ENCODE assay signal across 10 mouse cellular contexts in genomic region chr2:128179126-128179807, GRCm38 (mm10). TPM values are rescaled to one million over a fixed set of nuclear protein-coding genes. Genes with fewer than 3 reads are reported as not detected.
DNase-seq lines count a peak whose midpoint lies in the region; ATAC-seq lines count a peak whose summit lies in the region.
"Had no signal": no experiment of that assay in that cellular context is flagged by ENCODE, and none has a peak within 500 bp of the region (broad histone marks: within the 10 kb centered on the region; RNA-seq: fewer than 3 reads in every experiment).

No protein-coding gene starts in this region.

- ATAC-seq in hindbrain, embryonic 16.5 days = no peak
- ATAC-seq in lung, embryonic 15.5 days (ENCODE audit: borderline replicate concordance, extremely low read depth, low FRiP score, low TSS enrichment) = no peak
- ATAC-seq in forebrain, embryonic 14.5 days = no peak

- no peak overlapping the region for H3K4me2 ChIP-seq in hindbrain, embryonic 16.5 days (ENCODE audit: low read length)
- H3K4me2 ChIP-seq in lung, embryonic 15.5 days = no peak overlapping the region
- H3K4me2 ChIP-seq in forebrain, embryonic 14.5 days (ENCODE audit: low read length) = no peak overlapping the region
- H3K4me2 ChIP-seq: neural tube, embryonic 13.5 days had no signal

- WGBS in hindbrain, embryonic 10.5 days = 73% methylated on average over 18 of the region's 18 CpGs
- WGBS in hindbrain, embryonic 16.5 days = 66% methylated on average over 18 of the region's 18 CpGs
- WGBS in embryonic facial prominence, embryonic 10.5 days = 70% methylated on average over 18 of the region's 18 CpGs
- WGBS in lung, embryonic 15.5 days = 48% methylated on average over 18 of the region's 18 CpGs
- 70% methylated on average over 18 of the region's 18 CpGs for WGBS in forebrain, embryonic 14.5 days

- H3K9me3 ChIP-seq in hindbrain, embryonic 10.5 days = 0 out of 2 replicates have a peak, but pooled peaks cover 3% of the 10 kb centered on the region
- no peaks in the 10 kb centered on the region for H3K9me3 ChIP-seq in hindbrain, embryonic 16.5 days (ENCODE audit: control insufficient read depth, low read length)
- 0 out of 2 replicates have a peak, but pooled peaks cover 2% of the 10 kb centered on the region for H3K9me3 ChIP-seq in embryonic facial prominence, embryonic 10.5 days
- H3K9me3 ChIP-seq in lung, embryonic 15.5 days = no peaks in the 10 kb centered on the region
- H3K9me3 ChIP-seq in forebrain, embryonic 14.5 days (replicated peaks; ENCODE audit: control insufficient read depth, low read length) = no peaks in the 10 kb centered on the region
- H3K9me3 ChIP-seq: neural tube, embryonic 13.5 days had no signal

- peaks cover 47% of the 10 kb centered on the region for H3K4me1 ChIP-seq in hindbrain, embryonic 10.5 days (replicated peaks)
- H3K4me1 ChIP-seq in hindbrain, embryonic 16.5 days (ENCODE audit: control insufficient read depth, insufficient read depth, low read depth, low read length) = peaks cover 11% of the 10 kb centered on the region
- peaks cover 38% of the 10 kb centered on the region for H3K4me1 ChIP-seq in embryonic facial prominence, embryonic 10.5 days
- peaks cover 43% of the 10 kb centered on the region for H3K4me1 ChIP-seq in lung, embryonic 15.5 days
- H3K4me1 ChIP-seq in forebrain, embryonic 14.5 days (ENCODE audit: control insufficient read depth, insufficient read depth, low read length) = peaks cover 21% of the 10 kb centered on the region

- H3K9ac ChIP-seq in hindbrain, embryonic 16.5 days (ENCODE audit: low read depth, low read length) = no peak overlapping the region
- no peak overlapping the region for H3K9ac ChIP-seq in lung, embryonic 15.5 days
- H3K9ac ChIP-seq in forebrain, embryonic 14.5 days (ENCODE audit: low read length) = no peak overlapping the region
- H3K9ac ChIP-seq: neural tube, embryonic 13.5 days had no signal

- peak; percentile 31 for DNase-seq in hindbrain, embryonic 10.5 days (ENCODE audit: low spot score)
- peak; percentile 83 for DNase-seq in adrenal gland, adult 2 months
- peak; percentile 44 for DNase-seq in embryonic facial prominence, embryonic 10.5 days (ENCODE audit: low spot score)
- no peak for DNase-seq in layer of hippocampus, adult 11-12 months (ENCODE audit: low spot score)
- DNase-seq in gastrocnemius, postnatal 4 days (ENCODE audit: low spot score in 2 of 2) = no peak
- no peak for DNase-seq in forebrain, embryonic 14.5 days (ENCODE audit: low spot score)
- DNase-seq: thymus, postnatal 14 days had no signal

- 0 out of 2 replicates have a peak overlapping the region, but pooled peaks have one; percentile 25 for H3K27ac ChIP-seq in hindbrain, embryonic 10.5 days
- H3K27ac ChIP-seq in hindbrain, embryonic 16.5 days (ENCODE audit: low read depth, low read length) = no peak overlapping the region
- peak overlapping the region; percentile 21; the same call in 1 of the 2 replicates for H3K27ac ChIP-seq in embryonic facial prominence, embryonic 10.5 days (replicated peaks)
- H3K27ac ChIP-seq in lung, embryonic 15.5 days = peak overlapping the region; percentile 71
- no peak overlapping the region for H3K27ac ChIP-seq in forebrain, embryonic 14.5 days (ENCODE audit: low read depth, low read length)
- H3K27ac ChIP-seq: neural tube, embryonic 13.5 days had no signal

- H3K36me3 ChIP-seq in hindbrain, embryonic 10.5 days = no peaks in the 10 kb centered on the region
- no peaks in the 10 kb centered on the region for H3K36me3 ChIP-seq in hindbrain, embryonic 16.5 days (ENCODE audit: control insufficient read depth, insufficient read depth, low read length)
- H3K36me3 ChIP-seq in embryonic facial prominence, embryonic 10.5 days (replicated peaks) = no peaks in the 10 kb centered on the region
- no peaks in the 10 kb centered on the region for H3K36me3 ChIP-seq in lung, embryonic 15.5 days
- H3K36me3 ChIP-seq in forebrain, embryonic 14.5 days (ENCODE audit: control insufficient read depth, insufficient read depth, low read length) = no peaks in the 10 kb centered on the region
- H3K36me3 ChIP-seq: neural tube, embryonic 13.5 days had no signal

- H3K4me3 ChIP-seq in hindbrain, embryonic 10.5 days = no peak overlapping the region
- H3K4me3 ChIP-seq in hindbrain, embryonic 16.5 days (ENCODE audit: low read length) = no peak overlapping the region
- H3K4me3 ChIP-seq in embryonic facial prominence, embryonic 10.5 days = no peak overlapping the region
- no peak overlapping the region for H3K4me3 ChIP-seq in lung, embryonic 15.5 days
- no peak overlapping the region for H3K4me3 ChIP-seq in forebrain, embryonic 14.5 days (ENCODE audit: low read depth, low read length)
- H3K4me3 ChIP-seq: neural tube, embryonic 13.5 days had no signal

- H3K27me3 ChIP-seq in hindbrain, embryonic 10.5 days (ENCODE audit: insufficient read depth, poor library complexity, severe bottlenecking) = no peaks in the 10 kb centered on the region
- no peaks in the 10 kb centered on the region for H3K27me3 ChIP-seq in hindbrain, embryonic 16.5 days (replicated peaks; ENCODE audit: control insufficient read depth, insufficient read depth, low read length)
- H3K27me3 ChIP-seq in embryonic facial prominence, embryonic 10.5 days (replicated peaks; ENCODE audit: low read depth, poor library complexity, severe bottlenecking) = no peaks in the 10 kb centered on the region
- H3K27me3 ChIP-seq in lung, embryonic 15.5 days = no peaks in the 10 kb centered on the region
- H3K27me3 ChIP-seq in forebrain, embryonic 14.5 days (replicated peaks; ENCODE audit: control insufficient read depth, insufficient read depth, low read length) = no peaks in the 10 kb centered on the region
- H3K27me3 ChIP-seq: neural tube, embryonic 13.5 days had no signal

RNA-seq across cellular contexts. Expression of gene Bcl2l11, which starts 53.4 kb away (rescaled TPM):
- polyA plus RNA-seq in hindbrain, embryonic 10.5 days (2016; fragmentation: Nextera tagmentation; extraction: Ambion mirVana) = 26.2 and 27.4 TPM in 2 replicates
- 8.6 and 12.2 TPM in 2 replicates for polyA plus RNA-seq in hindbrain, embryonic 16.5 days (2015; fragmentation: Nextera tagmentation; extraction: Ambion mirVana)
- 10 to 100 TPM; 18.1 to 36.7 TPM for total RNA-seq in adrenal gland, adult 2 months (2021)
- 16.6 and 21.5 TPM in 2 replicates for polyA plus RNA-seq in adrenal gland, adult 2 months (2012; rRNA removed)
- 32.5 and 35.7 TPM in 2 replicates for polyA plus RNA-seq in embryonic facial prominence, embryonic 10.5 days (2016; fragmentation: Nextera tagmentation; extraction: Ambion mirVana)
- 29.2 and 29.4 TPM in 2 replicates for polyA plus RNA-seq in lung, embryonic 15.5 days (2015; fragmentation: Nextera tagmentation; extraction: Ambion mirVana)
- 10 to 100 TPM; 18.0 to 23.7 TPM for total RNA-seq in gastrocnemius, postnatal 4 days (2021)
- polyA plus RNA-seq in forebrain, embryonic 14.5 days (2014; fragmentation: Nextera tagmentation; extraction: Ambion mirVana) = 6.6 and 8.2 TPM in 2 replicates

Comparison
In these comparisons a context has a peak if more than half of its experiments do, and no peak if none do; other contexts are left out.
1. H3K27ac ChIP-seq: peak in hindbrain, embryonic 10.5 days (single experiment), embryonic facial prominence, embryonic 10.5 days (single experiment) and lung, embryonic 15.5 days (single experiment); none in hindbrain, embryonic 16.5 days (single experiment) and forebrain, embryonic 14.5 days (single experiment).
2. DNase-seq: peak in hindbrain, embryonic 10.5 days (single experiment), adrenal gland, adult 2 months (single experiment) and embryonic facial prominence, embryonic 10.5 days (single experiment); none in layer of hippocampus, adult 11-12 months (single experiment), gastrocnemius, postnatal 4 days (0 of 2) and forebrain, embryonic 14.5 days (single experiment).